10 mouse cellular contexts compared by ENCODE assay signal in the genomic region with DNA sequence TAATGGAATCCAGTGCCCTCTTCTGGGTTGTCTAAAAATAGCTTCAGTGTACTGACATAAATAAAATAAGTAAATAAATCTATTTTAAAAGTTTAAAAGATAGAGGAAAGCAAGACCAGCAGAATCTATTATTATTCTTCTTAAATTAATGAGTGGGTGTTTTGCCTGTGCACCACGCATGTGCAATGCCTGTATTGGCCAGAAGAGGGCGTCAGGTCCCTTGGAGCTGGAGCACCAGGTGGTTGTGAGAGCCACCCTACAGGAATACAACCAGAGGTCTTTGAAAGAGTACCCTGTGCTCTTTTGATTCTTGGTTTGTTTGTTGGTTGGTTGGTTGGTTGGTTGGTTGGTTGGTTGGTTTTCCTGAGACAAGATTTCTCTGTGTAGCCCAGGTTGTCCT. TPM values are rescaled to one million over a fixed set of nuclear protein-coding genes. Genes with fewer than 3 reads are reported as not detected.
DNase-seq lines count a peak whose midpoint lies in the region; TF ChIP-seq lines count a peak whose summit lies in the region.
"Had no signal": no experiment of that assay in that cellular context is flagged by ENCODE, and none has a peak within 500 bp of the region (broad histone marks: within the 10 kb centered on the region; RNA-seq: fewer than 3 reads in every experiment).

No protein-coding gene starts in this region.

- DNase-seq in kidney, postnatal 4 days: peak; percentile 63 to 65
- no peak for DNase-seq in kidney, postnatal 14 days
- no peak for DNase-seq in ES-E14 (ENCODE audit: low read depth, low spot score)
- peak; percentile 51 for DNase-seq in brain, adult 2 months (ENCODE audit: low read depth, low spot score)
- DNase-seq in retina, postnatal 1 day: peak; percentile 39
- DNase-seq in layer of hippocampus, adult 18-20 months (ENCODE audit: low spot score in 2 of 2): no peak
- no peak for DNase-seq in yolk sac, embryonic 10.5 days (ENCODE audit: low spot score)
- DNase-seq in urinary bladder, postnatal 10 days (ENCODE audit: low spot score): no peak

- H3K9me3 ChIP-seq in ES-E14 (ENCODE audit: control insufficient read depth, insufficient read depth, low read depth, low read length): no peaks in the 10 kb centered on the region

- no peak overlapping the region for H3K27ac ChIP-seq in ES-E14 (ENCODE audit: insufficient read depth, low read depth, low read length, poor library complexity, severe bottlenecking)
- H3K27ac ChIP-seq: heart, embryonic 13.5 days; limb, embryonic 13.5 days had no signal

- in situ Hi-C loops in ES-E14 (cut with MboI; ENCODE audit: low sequenced_read_pairs in 2 of 2, unreplicated experiment in 2 of 2): no loop called here

- peaks cover 3 to 15% of the 10 kb centered on the region in 2 experiments; a peak in 3 of 4 replicates for H3K4me1 ChIP-seq in ES-E14 (ENCODE audit: control insufficient read depth in 2 of 2, insufficient read depth in 2 of 2, low read length in 2 of 2, poor library complexity in 1 of 2)
- H3K4me1 ChIP-seq: heart, embryonic 13.5 days; limb, embryonic 13.5 days had no signal

- peaks cover 2% of the 10 kb centered on the region; the same call in 1 of the 2 replicates for H3K36me3 ChIP-seq in ES-E14 (ENCODE audit: control insufficient read depth, insufficient read depth, low read length, poor library complexity, severe bottlenecking)

- no peak overlapping the region for H3K9ac ChIP-seq in ES-E14 (ENCODE audit: insufficient read depth, low read depth, low read length, poor library complexity, severe bottlenecking)
- H3K9ac ChIP-seq: heart, embryonic 13.5 days; limb, embryonic 13.5 days had no signal

- H3K4me3 ChIP-seq in ES-E14 (ENCODE audit: insufficient read depth in 1 of 2, low read depth in 1 of 2, low read length in 2 of 2, poor library complexity in 1 of 2, severe bottlenecking in 1 of 2): no peak overlapping the region
- H3K4me3 ChIP-seq: heart, embryonic 13.5 days; limb, embryonic 13.5 days had no signal

TF ChIP-seq in ES-E14, 5 proteins besides CTCF, POLR2A, EP300 and RAD21:
- 0 out of 2 replicates have a peak, but pooled peaks have one; percentile 23 for TF ChIP-seq ZC3H11A (IDR thresholded peaks at IDR 0.05; ENCODE audit: borderline replicate concordance, low read depth, low read length)
- no peak for TF ChIP-seq HCFC1 (IDR thresholded peaks at IDR 0.05; ENCODE audit: borderline replicate concordance, insufficient read depth, low read length)
TF ChIP-seq in ES-E14: peak in this region for 1.

RNA-seq across cellular contexts. Expression of a gene that starts 14.4 kb away (rescaled TPM):
- 3.8 TPM in 2 replicates for total RNA-seq in ES-E14 (2012; rRNA removed)
- 1 to 10 TPM; 1.3 to 1.4 TPM for total RNA-seq in layer of hippocampus, adult 18-20 months (2021)

RNA-seq across cellular contexts. Expression of a gene that starts 21.8 kb away (rescaled TPM):
- 29.5 and 29.8 TPM in 2 replicates for total RNA-seq in ES-E14 (2012; rRNA removed)
- 100 to 1,000 TPM; 160 to 178 TPM for total RNA-seq in layer of hippocampus, adult 18-20 months (2021)

RNA-seq across cellular contexts. Expression of a gene that starts 30.1 kb away (rescaled TPM):
- total RNA-seq in ES-E14 (2012; rRNA removed): 12.6 and 15.8 TPM in 2 replicates
- 10 to 100 TPM; 41.3 to 42.6 TPM for total RNA-seq in layer of hippocampus, adult 18-20 months (2021)

RNA-seq across cellular contexts. Expression of a gene that starts 32.1 kb away (rescaled TPM):
- 1.5 and 3.6 TPM in 2 replicates for total RNA-seq in ES-E14 (2012; rRNA removed)
- total RNA-seq in layer of hippocampus, adult 18-20 months (2021): 1 to 10 TPM; 1.3 to 1.4 TPM

RNA-seq across cellular contexts. Expression of a gene that starts 48.5 kb away (rescaled TPM):
- 355 and 382 TPM in 2 replicates for total RNA-seq in ES-E14 (2012; rRNA removed)
- total RNA-seq in layer of hippocampus, adult 18-20 months (2021): 10 to 100 TPM; 79.7 to 82.8 TPM

Comparison
In these comparisons a context has a peak if more than half of its experiments do, and no peak if none do; other contexts are left out.
1. DNase-seq: peak in kidney, postnatal 4 days (2 of 2), brain, adult 2 months (single experiment) and retina, postnatal 1 day (single experiment); none in kidney, postnatal 14 days (single experiment), ES-E14 (single experiment), layer of hippocampus, adult 18-20 months (0 of 2), yolk sac, embryonic 10.5 days (single experiment) and urinary bladder, postnatal 10 days (single experiment).